Mouse (Mus musculus) thymus, adult 2 months (tissue): ENCODE results near the gene Sparc.

Experiments
- CTCF ChIP-seq: fragments of 200-500 bp; IDR thresholded peaks from 2 replicates; pipeline ENCODE4 v1.5.1; 2012; ENCODE audit warnings: mild to moderate bottlenecking, control low read depth, low read length, moderate library complexity, borderline replicate concordance; ENCODE audit not compliant: control insufficient read depth, poor library complexity, insufficient read depth; ENCODE audit errors: extremely low read depth
- POLR2A ChIP-seq: fragments of 200-500 bp; IDR thresholded peaks from 2 replicates; pipeline ENCODE4 v1.6.1; 2012; ENCODE audit warnings: mild to moderate bottlenecking, low read length, control low read depth, moderate library complexity; ENCODE audit not compliant: control insufficient read depth, poor library complexity, insufficient read depth; ENCODE audit errors: extremely low read depth

GRCm38 (mm10) chr11:55367783-55368182, 55.2 kb downstream of the Sparc start:
- TF ChIP-seq CTCF (no peak), POLR2A (no peak)
